Mouse (Mus musculus) left cerebral cortex, adult 2 months (tissue): ENCODE data around the gene Uba52. TPM values are rescaled to one million over a fixed set of nuclear protein-coding genes. Genes with fewer than 3 reads are reported as not detected.

Experiments
- DNase-seq, 2 experiments: peaks; one replicate each; pipeline ENCODE4 v3.0.0; 2021 to 2022; ENCODE audit warnings: low spot score in 2 of 2, mixed read lengths in 1 of 2; ENCODE audit errors: extremely low spot score in 1 of 2
- H3K27ac ChIP-seq: fragments of 200-600 bp; 2 replicates; pipeline ENCODE4 v1.8.1; 2022
- H3K4me3 ChIP-seq: fragments of 200-600 bp; 2 replicates; pipeline ENCODE4 v1.8.1; 2022
- CTCF ChIP-seq: fragments of 200-600 bp; IDR thresholded peaks from 2 replicates; pipeline ENCODE4 v1.8.1; 2022; ENCODE audit warnings: antibody characterized with exemption, mild to moderate bottlenecking, moderate library complexity
- intact Hi-C: fragments of 180-260 bp; cut with DNase I; formaldehyde crosslinking; loops from one replicate; pipeline ENCODE4 v1.15.1; 2025
- total RNA-seq, 2 experiments: library from RNA; stranded (reverse); gene quantifications; 2 replicates each; pipeline ENCODE4 v1.2.3; 2021

Gene Uba52
- total RNA-seq, 2 experiments from 2014 or later = 788 to 861 TPM

- Histone ChIP-seq H3K27ac (no peak overlapping the region), H3K4me3 (no peak overlapping the region)
- no peak for DNase-seq
- intact Hi-C loops = no loop called here
- TF ChIP-seq CTCF = peak; percentile 12
Observed at GRCm38 (mm10) chr8:70459636-70460035, 51.0 kb downstream of the Uba52 start.

DNA sequence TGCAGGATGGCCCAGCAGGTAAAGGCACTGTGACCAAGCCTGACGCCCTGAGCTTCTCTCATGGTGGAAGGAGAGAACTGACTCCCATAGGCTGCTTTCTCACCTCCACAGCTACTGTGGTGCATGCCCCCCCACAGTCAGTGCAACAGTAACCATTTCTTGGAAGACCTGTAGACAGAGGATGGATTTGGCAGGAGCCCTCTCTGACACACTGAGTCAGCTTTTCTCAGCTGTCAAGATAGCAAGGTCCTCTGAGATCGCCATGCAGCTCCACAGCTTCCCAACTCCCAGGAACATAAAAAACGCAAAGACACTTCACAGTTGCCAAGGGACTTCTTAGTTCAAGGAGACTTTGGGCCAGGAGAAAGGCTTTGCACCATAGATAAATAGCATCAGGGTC, 52.1 kb downstream of the Uba52 start:
- intact Hi-C loops = no loop called here
- Histone ChIP-seq H3K4me3 (no peak overlapping the region), H3K27ac (no peak overlapping the region)
- no peak for DNase-seq
- no peak for TF ChIP-seq CTCF

Other genes starting within 250 kb of the Uba52 start
- 1 to 10 TPM; 6.9 to 7.3 TPM for gene Homer3, start 228.0 kb downstream of the Uba52 start, total RNA-seq
- gene Ddx49, start 208.3 kb downstream of the Uba52 start, total RNA-seq = 10 to 100 TPM; 43.9 to 47.5 TPM
- gene Cope, start 208.3 kb downstream of the Uba52 start, total RNA-seq = 100 to 1,000 TPM; 137 to 145 TPM
- gene Cers1, start 195.0 kb downstream of the Uba52 start, total RNA-seq = 100 to 1,000 TPM in 1 of 2 experiments, 10 to 100 TPM in 1; 94.8 to 104 TPM
- 10 to 100 TPM in 1 of 2 experiments, 1 to 10 TPM in 1; 8.2 to 17.1 TPM for gene Gdf1, start 181.0 kb downstream of the Uba52 start, total RNA-seq
- 10 to 100 TPM; 66.0 to 70.0 TPM for gene Upf1, start 157.5 kb downstream of the Uba52 start, total RNA-seq
- under 1 TPM; 0.32 to 0.33 TPM for gene Comp, start 137.2 kb downstream of the Uba52 start, total RNA-seq
- 100 to 1,000 TPM; 134 to 153 TPM for gene Crtc1, start 71.2 kb downstream of the Uba52 start, total RNA-seq
- 10 to 100 TPM; 43.7 to 44.4 TPM for gene Klhl26, start 33.8 kb downstream of the Uba52 start, total RNA-seq
- gene Tmem59l, start 23.4 kb downstream of the Uba52 start, total RNA-seq = 100 to 1,000 TPM; 295 to 302 TPM
- gene Crlf1, start 17.6 kb downstream of the Uba52 start, total RNA-seq = 1 to 10 TPM; 2.6 to 3.0 TPM
- 100 to 1,000 TPM; 108 to 110 TPM for gene Rex1bd, start 4.0 kb downstream of the Uba52 start, total RNA-seq
- 100 to 1,000 TPM; 392 to 410 TPM for gene Fkbp8, start 16.9 kb upstream of the Uba52 start, total RNA-seq
- 10 to 100 TPM; 39.8 to 44.4 TPM for gene Kxd1, start 17.2 kb upstream of the Uba52 start, total RNA-seq
- 10 to 100 TPM; 18.6 to 20.8 TPM for gene Ell, start 28.7 kb upstream of the Uba52 start, total RNA-seq
- 10 to 100 TPM; 52.9 to 55.3 TPM for gene Isyna1, start 83.6 kb upstream of the Uba52 start, total RNA-seq
- 100 to 1,000 TPM; 221 to 261 TPM for gene Ssbp4, start 98.1 kb upstream of the Uba52 start, total RNA-seq
- gene Lrrc25, start 105.4 kb upstream of the Uba52 start, total RNA-seq = under 1 TPM; 0.70 to 0.96 TPM
- gene Gdf15, start 121.7 kb upstream of the Uba52 start, total RNA-seq = not detected
- 10 to 100 TPM; 15.5 to 17.5 TPM for gene Pgpep1, start 149.6 kb upstream of the Uba52 start, total RNA-seq
- gene Lsm4, start 162.4 kb upstream of the Uba52 start, total RNA-seq = 10 to 100 TPM; 62.1 to 62.9 TPM
- gene Jund, start 188.1 kb upstream of the Uba52 start, total RNA-seq = 100 to 1,000 TPM; 247 to 264 TPM
- gene Iqcn, start 192.7 kb upstream of the Uba52 start, total RNA-seq = under 1 TPM; 0.16 to 0.21 TPM
- not detected for gene Gm3336, start 207.7 kb upstream of the Uba52 start, total RNA-seq
- gene Pde4c, start 212.9 kb upstream of the Uba52 start, total RNA-seq = 1 to 10 TPM; 1.9 to 3.0 TPM
- gene Rab3a, start 243.9 kb upstream of the Uba52 start, total RNA-seq = 100 to 1,000 TPM; 808 to 835 TPM